Mouse (Mus musculus) G1E-ER4 (cell line): ENCODE measurements around the gene Cct8l1. TPM values are rescaled to one million over a fixed set of nuclear protein-coding genes. Genes with fewer than 3 reads are reported as not detected.

ENCODE experiments used
- GATA1 ChIP-seq: IDR thresholded peaks from one replicate; pipeline ENCODE4 v1.8.0; 2012; ENCODE audit warnings: low read length, inconsistent platforms
- polyA plus RNA-seq: library from polyadenylated mRNA; stranded (reverse); fragments of >175 nt; gene quantifications from 2 replicates; pipeline ENCODE4 v1.2.3, GENCODE M21; 2012

The Cct8l1 gene
- not detected in 2 replicates for polyA plus RNA-seq

- TF ChIP-seq GATA1, result no peak
Measured at GRCm38 (mm10) chr5:25515767-25516166, at the start of gene Cct8l1. Gene Cct8l1 (plus strand): TSS chr5:25516067.

GRCm38 (mm10) chr5:25472070-25472469 lies 43.8 kb upstream of the Cct8l1 start:
- TF ChIP-seq GATA1, result no peak

- no peak for TF ChIP-seq GATA1
Measured at GRCm38 (mm10) chr5:25475789-25476188, 40.1 kb upstream of the Cct8l1 start.

GRCm38 (mm10) chr5:25478863-25479262 lies 37.0 kb upstream of the Cct8l1 start:
- TF ChIP-seq GATA1, result no peak

- TF ChIP-seq GATA1, result no peak
Measured at GRCm38 (mm10) chr5:25496652-25497051, 19.2 kb upstream of the Cct8l1 start.

- no peak for TF ChIP-seq GATA1
Measured at GRCm38 (mm10) chr5:25497369-25497719, 18.5 kb upstream of the Cct8l1 start.

GRCm38 (mm10) chr5:25497720-25498345 lies 18.0 kb upstream of the Cct8l1 start:
- TF ChIP-seq GATA1, result no peak

- no peak for TF ChIP-seq GATA1
Measured at GRCm38 (mm10) chr5:25498346-25498820, 17.5 kb upstream of the Cct8l1 start, which contains the start of gene Kmt2c. Gene Kmt2c (minus strand): TSS chr5:25498783.

- TF ChIP-seq GATA1, result no peak
Measured at GRCm38 (mm10) chr5:25498821-25499422, 16.9 kb upstream of the Cct8l1 start.

GRCm38 (mm10) chr5:25499423-25500398 lies 16.2 kb upstream of the Cct8l1 start:
- TF ChIP-seq GATA1, result no peak

- no peak for TF ChIP-seq GATA1
Measured at GRCm38 (mm10) chr5:25500686-25501085, 15.2 kb upstream of the Cct8l1 start.

GRCm38 (mm10) chr5:25506041-25506440 lies 9.8 kb upstream of the Cct8l1 start:
- no peak for TF ChIP-seq GATA1

GRCm38 (mm10) chr5:25516301-25516895 lies 531 bp downstream of the Cct8l1 start:
- TF ChIP-seq GATA1, result no peak

GRCm38 (mm10) chr5:25517550-25517949 lies 1.7 kb downstream of the Cct8l1 start:
- TF ChIP-seq GATA1, result no peak

- TF ChIP-seq GATA1, result no peak
Measured at GRCm38 (mm10) chr5:25519820-25520219, 4.0 kb downstream of the Cct8l1 start.

- TF ChIP-seq GATA1, result no peak
Measured at GRCm38 (mm10) chr5:25521461-25521860, 5.6 kb downstream of the Cct8l1 start.
